Mouse (Mus musculus) midbrain, embryonic 12.5 days (tissue): ENCODE data around the gene 9930021J03Rik. TPM values are rescaled to one million over a fixed set of nuclear protein-coding genes. Genes with fewer than 3 reads are reported as not detected.

Experiments used
- polyA plus RNA-seq: library from polyadenylated mRNA; unstranded; fragments of >200 nt; fragmentation: Nextera tagmentation; extraction: Ambion mirVana; gene quantifications from 2 replicates; pipeline ENCODE4 v1.2.1, GENCODE M21; 2016

9930021J03Rik gene
- polyA plus RNA-seq, 1 experiment from 2014 or later = 8.1 TPM

Other genes starting within 250 kb of the 9930021J03Rik start
- 14.8 and 16.8 TPM in 2 replicates for gene Ermp1, start 157.6 kb downstream of the 9930021J03Rik start, polyA plus RNA-seq
- gene Mlana, start 108.2 kb downstream of the 9930021J03Rik start, polyA plus RNA-seq = not detected in 2 replicates
- 43.5 and 46.6 TPM in 2 replicates for gene Ranbp6, start 7.0 kb upstream of the 9930021J03Rik start, polyA plus RNA-seq
- 0.38 and 0.86 TPM in 2 replicates for gene Il33, start 119.1 kb upstream of the 9930021J03Rik start, polyA plus RNA-seq
- not detected in 2 replicates for gene Trpd52l3, start 197.8 kb upstream of the 9930021J03Rik start, polyA plus RNA-seq
- 88.1 and 92.8 TPM in 2 replicates for gene Uhrf2, start 224.5 kb upstream of the 9930021J03Rik start, polyA plus RNA-seq